Mouse (Mus musculus): Measurements from ENCODE around the gene Mrps35.

DNA sequence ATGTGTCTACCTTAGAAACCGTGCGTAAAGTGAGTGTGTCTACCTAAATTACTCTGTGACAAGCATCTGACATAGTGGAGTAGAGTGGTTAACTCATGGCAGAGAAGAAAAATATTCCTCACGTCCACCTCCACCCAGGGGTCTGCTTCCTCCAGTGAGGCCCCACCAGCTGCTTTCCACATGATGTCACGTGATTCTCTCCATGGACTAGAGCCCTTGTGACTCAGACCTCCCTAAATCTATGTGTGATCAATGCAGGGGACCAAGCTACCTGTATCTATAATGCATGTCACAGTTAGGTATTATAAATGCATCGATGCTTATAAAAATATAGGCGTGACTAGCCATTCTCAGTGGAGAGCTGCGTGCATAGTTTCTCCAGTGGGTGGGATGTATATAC is 52.2 kb downstream of the Mrps35 start:
- TF ChIP-seq POLR2A (IDR thresholded peaks at IDR 0.05; ENCODE audit: borderline replicate concordance, extremely low read depth, insufficient read depth, insufficient read length, poor library complexity, severe bottlenecking), result no peak
- TF ChIP-seq CTCF (IDR thresholded peaks at IDR 0.05; ENCODE audit: borderline replicate concordance, extremely low read depth, insufficient read depth, insufficient read length), result no peak
